Mouse (Mus musculus): ENCODE data around the gene Rab15. TPM values are rescaled to one million over a fixed set of nuclear protein-coding genes. Genes with fewer than 3 reads are reported as not detected.

Rab15 gene
- 0.06 TPM for polyA plus RNA-seq (2012; fragmentation: generic; extraction: Trizol)
- long read RNA-seq, experiment 1: 0 reads
- long read RNA-seq, experiment 2, partial matches to known transcripts: 0 of 2 reads
- long read RNA-seq, experiment 2, other reads (novel, unspliced or antisense): 0 of 2 reads

DNA sequence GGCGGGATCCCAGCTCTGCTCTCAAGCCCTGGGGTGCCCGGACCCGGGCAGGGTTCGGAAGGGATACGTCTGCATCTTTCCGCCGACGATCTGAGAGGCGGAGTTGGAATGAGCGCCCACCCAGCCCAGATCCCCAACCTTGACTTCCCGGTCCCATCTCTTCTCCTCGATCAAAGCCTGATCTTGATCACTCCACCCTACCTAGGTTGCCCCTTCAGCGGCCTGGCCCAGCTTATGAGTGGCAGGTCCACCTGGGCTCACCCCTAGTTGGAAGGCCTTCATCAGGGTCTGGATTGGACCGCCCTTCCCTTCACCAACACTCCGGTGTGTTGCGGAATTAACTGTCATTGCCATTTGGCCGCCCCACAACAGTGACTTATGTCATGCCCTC lies at the start of gene Rab15:
Rab15 (minus strand) TSS at position 258 of the 391 bp plus-strand sequence.
- no peak within 1 kb of the TSS for H3K4me3 ChIP-seq (ENCODE audit: insufficient read depth, poor library complexity, severe bottlenecking)
- no peak for TF ChIP-seq USF1 (IDR thresholded peaks at IDR 0.05; ENCODE audit: low read depth)
- no peak for TF ChIP-seq MAX (IDR thresholded peaks at IDR 0.05)
- no peak for TF ChIP-seq FOSL1 (IDR thresholded peaks at IDR 0.05; ENCODE audit: insufficient read depth, low read length, poor library complexity, severe bottlenecking)
- no peak for TF ChIP-seq CTCF (IDR thresholded peaks at IDR 0.05; ENCODE audit: control insufficient read depth, insufficient read depth, insufficient read length)
- TF ChIP-seq MYOG (IDR thresholded peaks at IDR 0.05; ENCODE audit: control insufficient read depth, extremely low read depth, insufficient read length): no peak
- TF ChIP-seq CEBPB (IDR thresholded peaks at IDR 0.05; ENCODE audit: low read depth): no peak
- no peak for TF ChIP-seq MYOD1 (IDR thresholded peaks at IDR 0.05; ENCODE audit: control insufficient read depth, insufficient read length, low read depth)
- H3K36me3 ChIP-seq (ENCODE audit: control insufficient read depth, insufficient read depth): no peaks in the 10 kb centered on the region
- H3K79me2 ChIP-seq (ENCODE audit: control insufficient read depth, insufficient read depth): no peaks in the 10 kb centered on the region
- peaks cover 23% of the 10 kb centered on the region for H3K27me3 ChIP-seq (ENCODE audit: control insufficient read depth, insufficient read depth, insufficient read length)
- H3ac ChIP-seq (ENCODE audit: control insufficient read depth, insufficient read length, low read depth): no peak within 1 kb of the TSS
- no peaks in the 10 kb centered on the region for H3K79me3 ChIP-seq (ENCODE audit: low read depth)

DNA sequence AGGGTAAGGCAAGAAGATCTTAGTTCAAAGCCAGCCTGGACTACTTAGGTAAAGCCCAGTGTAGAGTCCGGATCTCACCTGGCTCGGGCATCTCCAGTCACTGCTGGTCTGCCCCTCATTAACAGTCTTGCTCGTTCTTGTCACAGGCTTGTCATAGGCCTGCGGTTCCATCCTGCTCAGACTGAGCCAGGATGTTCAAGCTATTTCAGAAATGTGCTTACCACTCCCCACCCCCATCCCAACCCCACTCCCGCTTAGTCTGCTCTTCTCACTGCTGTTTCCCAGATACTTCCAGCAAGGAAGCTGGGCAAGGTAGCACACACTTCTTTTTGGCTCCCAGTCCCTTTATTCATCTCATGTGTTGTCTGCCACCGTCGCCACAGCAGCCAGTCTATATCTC lies 46.9 kb upstream of the Rab15 start:
- no peaks in the 10 kb centered on the region for H3K79me3 ChIP-seq (ENCODE audit: low read depth)

DNA sequence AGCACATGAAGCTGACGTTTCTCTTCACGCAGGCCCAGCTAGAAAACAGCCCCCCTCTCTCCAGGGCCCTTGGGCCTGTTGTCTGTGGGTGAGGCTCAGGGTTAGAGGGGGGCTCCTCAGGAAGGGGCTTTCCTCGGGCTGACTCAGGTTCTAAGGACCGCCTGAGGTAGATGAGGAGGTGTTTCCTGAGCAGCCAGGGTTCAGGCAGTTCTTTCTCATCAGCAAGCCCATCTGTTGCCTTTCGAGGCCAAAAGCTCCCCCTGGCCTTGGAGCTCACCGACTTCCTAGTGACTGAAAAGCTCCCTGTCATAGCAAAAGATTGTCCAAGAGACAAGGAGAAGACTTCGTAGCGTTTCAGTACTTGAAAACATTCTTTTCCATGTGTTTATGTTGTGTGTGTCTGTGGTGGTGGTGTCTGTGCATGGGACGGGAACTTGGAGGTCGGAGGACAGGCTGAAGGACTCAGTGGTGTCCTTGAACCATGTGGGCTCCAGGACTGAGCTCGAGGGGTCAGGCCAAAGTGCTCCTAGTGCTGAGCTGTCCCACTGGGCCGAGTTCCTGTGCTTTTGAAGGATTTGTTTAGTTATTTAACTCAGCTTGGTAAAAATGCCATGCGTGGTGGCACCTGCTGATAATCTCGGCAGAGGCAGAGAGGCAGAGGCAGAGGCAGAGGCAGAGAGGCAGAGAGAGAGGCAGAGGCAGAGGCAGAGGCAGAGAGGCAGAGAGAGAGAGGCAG lies 45.9 kb upstream of the Rab15 start:
- no peak for TF ChIP-seq MYOD1 (IDR thresholded peaks at IDR 0.05; ENCODE audit: control insufficient read depth, insufficient read length, low read depth)
- no peak for TF ChIP-seq USF1 (IDR thresholded peaks at IDR 0.05; ENCODE audit: low read depth)
- no peak for TF ChIP-seq MYOG (IDR thresholded peaks at IDR 0.05; ENCODE audit: control insufficient read depth, extremely low read depth, insufficient read length)
- no peak for TF ChIP-seq CTCF (IDR thresholded peaks at IDR 0.05; ENCODE audit: control insufficient read depth, insufficient read depth, insufficient read length)
- TF ChIP-seq CEBPB (IDR thresholded peaks at IDR 0.05; ENCODE audit: low read depth): no peak
- TF ChIP-seq MAX (IDR thresholded peaks at IDR 0.05): no peak
- TF ChIP-seq FOSL1 (IDR thresholded peaks at IDR 0.05; ENCODE audit: insufficient read depth, low read length, poor library complexity, severe bottlenecking): no peak
- H3K79me2 ChIP-seq (ENCODE audit: control insufficient read depth, insufficient read depth): no peaks in the 10 kb centered on the region
- no peak overlapping the region for H3K4me3 ChIP-seq (ENCODE audit: insufficient read depth, poor library complexity, severe bottlenecking)
- H3K27me3 ChIP-seq (ENCODE audit: control insufficient read depth, insufficient read depth, insufficient read length): no peaks in the 10 kb centered on the region
- H3ac ChIP-seq (ENCODE audit: control insufficient read depth, insufficient read length, low read depth): no peak overlapping the region
- no peaks in the 10 kb centered on the region for H3K79me3 ChIP-seq (ENCODE audit: low read depth)
- H3K36me3 ChIP-seq (ENCODE audit: control insufficient read depth, insufficient read depth): no peaks in the 10 kb centered on the region

More for the DNA sequence above, 46.9 kb upstream of the Rab15 start:
- Histone ChIP-seq H3K4me3 (ENCODE audit: insufficient read depth, poor library complexity, severe bottlenecking) (no peak overlapping the region), H3K79me2 (ENCODE audit: control insufficient read depth, insufficient read depth) (no peaks in the 10 kb centered on the region), H3K27me3 (ENCODE audit: control insufficient read depth, insufficient read depth, insufficient read length) (no peaks in the 10 kb centered on the region), H3K36me3 (ENCODE audit: control insufficient read depth, insufficient read depth) (no peaks in the 10 kb centered on the region), H3ac (ENCODE audit: control insufficient read depth, insufficient read length, low read depth) (no peak overlapping the region)
- TF ChIP-seq CTCF (IDR thresholded peaks at IDR 0.05; ENCODE audit: control insufficient read depth, insufficient read depth, insufficient read length) (no peak), CEBPB (IDR thresholded peaks at IDR 0.05; ENCODE audit: low read depth) (no peak), MAX (IDR thresholded peaks at IDR 0.05) (no peak), FOSL1 (IDR thresholded peaks at IDR 0.05; ENCODE audit: insufficient read depth, low read length, poor library complexity, severe bottlenecking) (no peak), MYOG (IDR thresholded peaks at IDR 0.05; ENCODE audit: control insufficient read depth, extremely low read depth, insufficient read length) (no peak), MYOD1 (IDR thresholded peaks at IDR 0.05; ENCODE audit: control insufficient read depth, insufficient read length, low read depth) (no peak), USF1 (IDR thresholded peaks at IDR 0.05; ENCODE audit: low read depth) (no peak)

DNA sequence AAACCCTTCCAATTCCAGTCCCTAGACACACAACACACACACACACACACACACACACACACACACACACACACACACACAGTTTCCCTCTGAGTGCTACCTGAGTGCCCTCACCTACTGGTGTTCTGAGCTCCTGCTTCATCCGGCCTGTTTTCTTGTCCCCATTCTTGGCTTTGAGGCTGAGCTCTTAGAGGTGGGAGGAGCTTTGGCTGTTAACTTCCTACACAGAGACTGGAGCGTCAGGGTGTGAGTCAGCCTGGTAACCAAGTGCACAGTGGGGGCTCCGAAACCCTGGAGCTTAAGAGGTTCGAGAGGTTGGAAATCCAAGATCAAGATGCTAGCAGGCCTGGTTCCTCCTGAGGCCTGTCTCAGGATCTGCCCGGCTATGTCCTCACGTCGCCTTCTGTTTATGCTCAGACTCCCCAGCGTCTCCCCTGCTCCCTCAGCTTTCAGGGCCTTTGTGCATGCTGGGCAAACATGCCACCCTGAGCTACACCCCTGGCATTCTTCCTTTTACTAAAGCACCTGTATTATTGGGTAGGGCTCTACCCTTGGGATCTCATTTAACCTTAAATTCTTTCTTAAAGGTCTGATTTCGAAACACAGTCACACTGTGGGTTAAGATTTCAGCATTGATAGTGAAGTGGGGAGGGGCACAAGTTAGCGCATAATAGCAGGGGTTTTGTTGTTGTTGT lies 45.0 kb upstream of the Rab15 start:
- TF ChIP-seq MAX (IDR thresholded peaks at IDR 0.05) (no peak), MYOD1 (IDR thresholded peaks at IDR 0.05; ENCODE audit: control insufficient read depth, insufficient read length, low read depth) (no peak), USF1 (IDR thresholded peaks at IDR 0.05; ENCODE audit: low read depth) (no peak)
- no peaks in the 10 kb centered on the region for H3K27me3 ChIP-seq (ENCODE audit: control insufficient read depth, insufficient read depth, insufficient read length)
- peaks cover 4% of the 10 kb centered on the region for H3K36me3 ChIP-seq (ENCODE audit: control insufficient read depth, insufficient read depth)
- no peaks in the 10 kb centered on the region for H3K79me2 ChIP-seq (ENCODE audit: control insufficient read depth, insufficient read depth)
- no peak overlapping the region for H3K4me3 ChIP-seq (ENCODE audit: insufficient read depth, poor library complexity, severe bottlenecking)
- no peaks in the 10 kb centered on the region for H3K79me3 ChIP-seq (ENCODE audit: low read depth)
- H3ac ChIP-seq (ENCODE audit: control insufficient read depth, insufficient read length, low read depth): no peak overlapping the region

DNA sequence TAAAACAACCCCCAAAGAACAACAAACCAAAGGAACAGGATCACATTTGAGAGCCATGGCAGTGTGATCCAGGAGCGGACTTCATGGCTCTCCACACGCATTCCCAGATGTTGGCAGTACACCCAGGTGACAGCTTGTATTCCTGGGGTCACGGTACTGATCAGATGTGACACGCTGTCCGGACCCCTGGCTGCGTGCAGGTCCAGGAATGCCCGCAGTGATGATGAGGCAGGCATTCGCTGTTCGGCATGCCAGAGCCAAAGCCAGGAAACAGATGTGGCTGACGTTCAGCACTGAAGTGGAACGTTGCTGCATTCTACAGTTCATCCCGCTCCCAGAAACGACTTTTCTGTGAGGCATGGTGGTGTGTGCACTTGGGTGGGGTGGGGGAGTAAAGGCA lies 42.6 kb upstream of the Rab15 start:
- Histone ChIP-seq H3K79me2 (ENCODE audit: control insufficient read depth, insufficient read depth) (no peaks in the 10 kb centered on the region), H3ac (ENCODE audit: control insufficient read depth, insufficient read length, low read depth) (no peak overlapping the region), H3K4me3 (ENCODE audit: insufficient read depth, poor library complexity, severe bottlenecking) (no peak overlapping the region), H3K27me3 (ENCODE audit: control insufficient read depth, insufficient read depth, insufficient read length) (no peaks in the 10 kb centered on the region), H3K36me3 (ENCODE audit: control insufficient read depth, insufficient read depth) (peaks cover 4% of the 10 kb centered on the region), H3K79me3 (ENCODE audit: low read depth) (no peaks in the 10 kb centered on the region)
- TF ChIP-seq USF1 (IDR thresholded peaks at IDR 0.05; ENCODE audit: low read depth) (no peak), MAX (IDR thresholded peaks at IDR 0.05) (no peak), MYOG (IDR thresholded peaks at IDR 0.05; ENCODE audit: control insufficient read depth, extremely low read depth, insufficient read length) (no peak), FOSL1 (IDR thresholded peaks at IDR 0.05; ENCODE audit: insufficient read depth, low read length, poor library complexity, severe bottlenecking) (no peak), CTCF (IDR thresholded peaks at IDR 0.05; ENCODE audit: control insufficient read depth, insufficient read depth, insufficient read length) (no peak), CEBPB (IDR thresholded peaks at IDR 0.05; ENCODE audit: low read depth) (no peak), MYOD1 (IDR thresholded peaks at IDR 0.05; ENCODE audit: control insufficient read depth, insufficient read length, low read depth) (no peak)
